Mouse (Mus musculus) left cerebral cortex, postnatal 4 days (tissue): ENCODE results near the gene L3mbtl3. TPM values are rescaled to one million over a fixed set of nuclear protein-coding genes. Genes with fewer than 3 reads are reported as not detected.

ENCODE experiments used
- DNase-seq: peaks from one replicate; pipeline ENCODE4 v3.0.0-alpha.2; 2022
- intact Hi-C: fragments of 180-260 bp; cut with DNase I; formaldehyde crosslinking; loops from one replicate; pipeline ENCODE4 v1.15.1; 2025
- total RNA-seq, 2 experiments: library from RNA; stranded (reverse); gene quantifications; 2 replicates each; pipeline ENCODE4 v1.2.3; 2021

L3mbtl3 gene
- total RNA-seq, 2 experiments from 2014 or later = 63.6 to 75.6 TPM

GRCm38 (mm10) chr10:26347614-26348013 is 28.2 kb downstream of the L3mbtl3 start:
- DNase-seq = no peak
- intact Hi-C loops = loop anchor here (10.0 kb wide), 2 partner anchors 673 to 1073 kb away; no protein-coding TSS in a partner anchor

DNA sequence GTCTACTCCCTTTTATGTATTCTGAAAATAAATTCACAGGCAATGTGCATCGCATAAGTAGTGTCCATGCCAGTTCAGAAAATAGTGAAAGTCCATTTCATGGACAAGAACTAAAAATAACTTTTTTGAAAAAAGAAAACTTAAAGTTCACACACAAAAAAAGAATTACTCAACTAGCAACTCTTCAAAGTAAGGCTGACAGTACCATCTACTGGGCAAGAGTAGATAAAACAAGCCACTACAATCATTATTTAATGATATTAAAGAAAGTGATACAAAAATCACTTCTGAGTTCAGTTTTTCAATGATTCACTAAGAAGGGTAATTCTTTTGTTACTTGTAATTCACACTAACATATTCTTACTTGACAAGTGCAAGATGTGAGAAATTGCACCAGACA is 29.9 kb downstream of the L3mbtl3 start:
- no peak for DNase-seq
- intact Hi-C loops = loop anchor here (10.0 kb wide), 2 partner anchors 671 to 1071 kb away; no protein-coding TSS in a partner anchor

DNA sequence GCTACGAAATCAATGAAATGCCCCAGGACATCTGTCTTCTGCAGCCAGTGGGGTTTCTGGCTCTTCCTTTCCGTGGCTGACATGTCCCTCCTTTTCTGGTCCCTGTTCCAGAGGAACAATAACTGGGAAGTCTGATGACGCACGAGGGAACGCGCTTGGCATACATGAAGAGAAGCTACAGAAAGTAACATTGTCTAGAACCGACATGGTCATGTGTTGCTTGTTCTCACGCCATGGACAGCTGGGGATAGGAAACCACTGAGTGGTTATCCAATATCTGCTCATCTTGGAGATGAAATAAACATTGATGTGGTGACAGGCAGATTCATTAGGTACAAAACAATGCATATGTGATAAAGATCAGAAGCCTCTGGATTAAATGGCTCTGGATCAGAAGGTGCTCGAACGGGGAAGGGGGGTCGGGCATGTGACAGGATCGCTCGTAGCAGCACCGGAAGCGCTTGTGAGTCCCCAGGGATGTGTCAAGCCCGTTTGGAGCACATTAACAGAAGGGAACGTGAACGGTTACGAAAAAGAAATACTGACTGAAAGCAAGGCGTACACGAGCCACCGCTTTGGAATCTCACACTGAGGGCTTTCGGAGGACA is 37.8 kb downstream of the L3mbtl3 start:
- DNase-seq = no peak
- intact Hi-C loops = no loop called here

DNA sequence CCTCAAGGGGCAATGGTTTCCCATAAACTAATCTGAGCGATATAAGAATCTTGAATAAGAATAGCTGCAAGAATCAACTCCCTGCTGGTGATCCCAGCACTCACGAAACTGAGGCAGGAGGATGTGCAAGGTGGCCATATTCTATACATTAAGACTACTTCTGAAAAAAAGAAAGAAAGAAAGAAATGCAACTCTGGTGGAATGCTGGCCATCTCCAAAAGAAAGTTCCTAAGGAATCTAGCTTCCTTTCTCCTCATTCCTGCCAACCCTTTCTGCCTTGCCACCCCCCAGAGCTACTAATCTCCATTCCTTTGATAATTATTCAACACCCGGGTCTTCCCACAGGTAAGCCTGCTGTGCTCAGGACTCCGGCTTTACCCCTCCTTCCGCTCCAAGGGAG is 41.8 kb downstream of the L3mbtl3 start:
- DNase-seq = no peak
- intact Hi-C loops = no loop called here

GRCm38 (mm10) chr10:26332781-26333180 is 43.0 kb downstream of the L3mbtl3 start:
- no peak for DNase-seq
- intact Hi-C loops = no loop called here

GRCm38 (mm10) chr10:26328843-26329242 is 46.9 kb downstream of the L3mbtl3 start:
- intact Hi-C loops = no loop called here
- DNase-seq = no peak

DNA sequence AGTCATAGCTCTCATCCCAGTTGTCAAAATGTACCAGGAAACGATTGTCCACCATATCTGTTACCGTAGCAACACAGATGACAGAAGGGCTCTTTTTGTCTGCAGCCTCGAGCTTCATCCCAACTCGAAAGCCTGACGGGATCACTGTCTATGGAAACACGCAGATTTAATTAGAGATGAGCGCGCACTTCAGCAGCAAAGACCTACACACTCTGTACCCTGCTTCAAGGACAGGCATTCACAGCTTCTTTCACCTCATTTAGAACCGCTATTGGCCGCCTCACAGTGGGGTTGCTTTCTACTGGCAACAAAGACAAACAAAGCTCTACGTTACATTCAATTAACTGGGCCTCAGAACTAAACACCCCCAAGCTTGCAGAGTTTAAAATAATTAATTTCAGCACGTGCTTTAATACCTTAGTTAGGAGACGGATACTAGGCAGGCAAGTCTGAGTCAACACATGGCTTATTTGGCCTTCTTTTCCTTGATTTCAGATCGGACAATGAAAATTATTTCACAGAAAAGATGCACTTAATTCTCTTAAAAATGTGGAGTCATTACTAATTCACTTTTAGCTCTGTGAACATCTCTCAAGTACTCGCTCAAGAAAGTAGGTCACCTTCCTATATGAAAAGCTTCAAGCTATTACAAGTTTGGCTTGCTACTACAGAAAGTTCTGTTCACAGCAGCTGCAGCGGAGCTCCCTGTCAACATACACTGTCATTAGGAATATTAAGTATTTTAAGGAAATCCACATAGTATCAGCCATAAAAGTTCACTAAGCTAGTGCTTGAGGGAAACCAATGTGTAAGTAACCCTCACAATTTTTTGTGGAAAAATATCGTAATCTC is 47.9 kb downstream of the L3mbtl3 start:
- DNase-seq = peak; percentile 3

DNA sequence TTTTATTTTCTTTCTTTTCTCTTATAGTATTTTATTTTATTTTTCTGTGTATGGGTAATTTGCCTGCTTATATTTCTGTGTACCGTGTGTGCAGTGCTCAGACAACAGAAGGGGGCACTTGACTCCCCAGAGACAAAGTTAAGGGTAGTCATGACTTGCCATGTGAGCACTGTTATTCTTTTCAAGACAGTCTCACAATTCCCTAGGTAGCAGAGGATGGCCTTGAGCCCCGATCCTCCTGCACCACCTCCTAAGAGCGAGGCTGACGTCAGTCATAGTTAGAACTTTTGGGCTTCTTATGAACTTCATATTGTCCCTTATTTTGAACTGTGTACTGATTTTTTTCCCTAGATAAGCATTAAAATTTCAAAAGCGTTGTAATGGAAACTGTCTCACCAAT is 48.5 kb downstream of the L3mbtl3 start:
- no peak for DNase-seq
- intact Hi-C loops = no loop called here

More for the DNA sequence above, 47.9 kb downstream of the L3mbtl3 start:
- intact Hi-C loops = no loop called here

- intact Hi-C loops = no loop called here
- DNase-seq = no peak
Measured at GRCm38 (mm10) chr10:26325320-26325719, 50.5 kb downstream of the L3mbtl3 start.

GRCm38 (mm10) chr10:26322344-26323051 is 53.3 kb downstream of the L3mbtl3 start:
- intact Hi-C loops = no loop called here

DNA sequence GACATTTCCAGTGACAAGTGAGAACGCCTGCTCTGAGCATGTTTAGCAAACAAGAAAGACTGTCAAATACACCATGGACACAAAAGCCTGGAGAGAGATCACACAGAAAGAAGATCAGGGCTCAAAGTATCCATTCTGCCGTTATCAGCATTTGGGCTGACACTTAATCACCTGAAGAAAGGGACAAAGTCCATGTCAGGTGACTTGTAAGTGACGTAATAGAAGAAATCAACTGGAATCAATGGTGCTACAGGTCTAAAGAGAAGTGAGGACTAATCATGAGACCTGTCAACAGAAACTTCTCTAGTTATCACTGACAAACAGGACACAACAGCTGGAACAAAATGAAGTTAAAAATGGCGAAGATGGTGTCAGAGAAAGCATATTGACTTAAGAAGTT is 55.1 kb downstream of the L3mbtl3 start:
- DNase-seq = no peak
- intact Hi-C loops = no loop called here

More at GRCm38 (mm10) chr10:26322344-26323051, 53.3 kb downstream of the L3mbtl3 start:
- no peak for DNase-seq

GRCm38 (mm10) chr10:26314327-26314726 is 61.4 kb downstream of the L3mbtl3 start:
- intact Hi-C loops = no loop called here
- no peak for DNase-seq

GRCm38 (mm10) chr10:26303485-26303884 is 72.3 kb downstream of the L3mbtl3 start:
- no peak for DNase-seq
- intact Hi-C loops = no loop called here

DNA sequence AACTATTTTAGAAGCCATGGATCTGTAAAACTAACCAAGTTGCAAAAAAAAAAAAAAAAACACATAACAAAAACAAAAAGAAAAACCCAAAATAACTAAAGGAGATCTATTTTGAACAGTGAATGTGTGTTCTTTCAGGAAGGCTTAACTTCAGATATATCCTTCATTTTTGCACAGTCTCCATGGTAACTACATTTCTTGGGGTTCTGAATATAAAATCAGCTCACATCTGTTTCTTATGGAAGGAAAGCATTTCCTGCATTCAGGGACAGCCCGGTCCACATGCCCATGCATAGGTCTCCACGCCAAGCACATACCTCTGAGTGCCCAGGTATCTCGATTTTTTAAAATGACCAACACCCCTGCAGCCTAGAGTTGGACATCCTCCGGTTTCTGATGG is 73.4 kb downstream of the L3mbtl3 start:
- no peak for DNase-seq
- intact Hi-C loops = no loop called here

- intact Hi-C loops = no loop called here
- no peak for DNase-seq
Measured at GRCm38 (mm10) chr10:26297626-26298025, 78.1 kb downstream of the L3mbtl3 start.

DNA sequence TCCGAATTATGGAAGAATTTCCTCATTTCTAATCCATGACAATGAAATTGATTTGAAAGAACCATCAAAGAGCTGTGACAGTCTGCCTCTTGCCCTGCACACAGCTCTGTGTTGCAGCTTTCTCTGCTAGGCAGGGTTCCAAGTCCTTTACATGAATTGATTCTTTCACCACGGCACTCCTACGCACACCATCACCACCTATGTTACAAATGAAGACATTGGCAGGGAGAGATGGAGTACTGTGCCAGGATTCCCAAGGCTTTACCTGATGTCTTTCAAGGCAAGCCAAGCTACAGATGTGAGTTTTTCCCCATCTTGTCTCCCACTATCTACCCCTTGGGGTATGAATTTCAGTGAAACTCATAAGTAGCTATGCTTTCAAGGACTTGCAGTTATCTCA is 78.6 kb downstream of the L3mbtl3 start:
- peak; percentile 9 for DNase-seq
- intact Hi-C loops = no loop called here

GRCm38 (mm10) chr10:26287136-26287535 is 88.6 kb downstream of the L3mbtl3 start:
- no peak for DNase-seq
- intact Hi-C loops = no loop called here

DNA sequence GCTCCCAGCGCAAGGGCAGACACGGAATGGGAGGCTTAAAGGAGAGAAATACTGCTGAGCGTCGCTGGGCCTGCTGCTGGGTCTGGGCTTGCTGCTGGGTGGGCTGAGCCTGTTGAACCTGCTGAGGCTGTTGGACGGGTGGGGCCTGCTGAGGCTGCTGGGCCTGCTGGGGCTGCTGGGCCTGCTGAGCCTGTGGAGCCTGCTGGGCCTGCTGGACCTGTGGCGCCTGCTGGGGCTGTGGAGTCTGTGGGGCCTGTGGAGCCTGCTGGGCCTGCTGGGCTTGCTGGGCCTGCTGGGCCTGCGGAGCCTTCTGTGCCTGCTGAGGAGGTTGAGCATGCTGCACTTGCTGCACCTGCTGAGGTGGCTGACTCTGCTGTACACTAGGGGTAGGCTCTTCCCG is 95.8 kb downstream of the L3mbtl3 start:
- intact Hi-C loops = no loop called here

GRCm38 (mm10) chr10:26275414-26275813 is 100.4 kb downstream of the L3mbtl3 start:
- no peak for DNase-seq
- intact Hi-C loops = no loop called here

More for the DNA sequence above, 95.8 kb downstream of the L3mbtl3 start:
- no peak for DNase-seq

- intact Hi-C loops = no loop called here
- DNase-seq = no peak
Measured at GRCm38 (mm10) chr10:26263744-26264459, 111.9 kb downstream of the L3mbtl3 start.

DNA sequence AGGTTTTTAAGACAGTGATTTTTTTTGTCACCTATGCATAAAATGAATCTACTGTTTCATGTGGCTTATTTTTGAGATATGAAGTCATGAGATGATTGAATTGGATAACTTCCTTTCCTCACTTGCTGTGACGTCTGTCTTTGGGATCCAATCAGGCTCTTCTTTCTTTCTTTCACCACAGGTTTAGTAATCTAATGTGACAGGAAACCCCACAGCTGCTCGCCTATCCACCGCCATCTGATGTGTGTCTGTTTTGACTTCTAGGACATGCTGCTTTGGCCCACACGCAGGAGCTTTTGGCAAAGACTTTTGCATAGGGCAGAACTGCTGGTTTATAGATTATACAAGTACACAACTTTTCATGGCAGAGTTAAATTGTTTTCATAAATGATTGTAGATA is 115.9 kb downstream of the L3mbtl3 start:
- intact Hi-C loops = no loop called here
- no peak for DNase-seq
